Mouse (Mus musculus) urinary bladder, postnatal 36 days (tissue): Measurements from ENCODE around the gene Napsa.

Experiments used
- DNase-seq, 2 experiments: peaks; one replicate each; pipeline ENCODE4 v3.0.0; 2022; ENCODE audit warnings: low spot score in 2 of 2, mixed read lengths in 1 of 2

Gene Napsa

GRCm38 (mm10) chr7:44538756-44539624 is 33.2 kb upstream of the Napsa start:
- no peak for DNase-seq

- DNase-seq = no peak
These were observed 29.6 kb upstream of the Napsa start for GRCm38 (mm10) chr7:44542555-44542954.

- no peak for DNase-seq
These were observed 29.1 kb upstream of the Napsa start for GRCm38 (mm10) chr7:44543071-44543470.

- DNase-seq = no peak
These were observed 25.9 kb upstream of the Napsa start for GRCm38 (mm10) chr7:44546274-44546673.

DNA sequence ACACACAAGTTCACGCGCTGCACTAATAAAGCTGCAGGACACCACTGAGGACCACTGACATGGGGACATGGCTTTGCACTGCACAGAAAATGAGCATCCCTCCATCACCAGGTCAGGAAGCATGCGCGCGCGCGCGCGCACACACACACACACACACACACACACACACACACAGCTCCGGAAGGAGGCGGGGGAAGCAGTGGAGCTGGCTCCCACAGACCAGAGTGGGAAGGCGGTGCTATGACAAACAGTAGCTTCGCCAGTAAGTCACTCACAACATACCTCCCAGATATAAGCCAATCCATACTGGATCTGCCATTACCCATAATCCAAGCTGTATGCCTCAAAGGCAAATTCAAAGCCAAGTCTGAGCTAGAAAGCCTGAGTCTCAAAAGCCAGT is 25.1 kb upstream of the Napsa start:
- no peak for DNase-seq

DNA sequence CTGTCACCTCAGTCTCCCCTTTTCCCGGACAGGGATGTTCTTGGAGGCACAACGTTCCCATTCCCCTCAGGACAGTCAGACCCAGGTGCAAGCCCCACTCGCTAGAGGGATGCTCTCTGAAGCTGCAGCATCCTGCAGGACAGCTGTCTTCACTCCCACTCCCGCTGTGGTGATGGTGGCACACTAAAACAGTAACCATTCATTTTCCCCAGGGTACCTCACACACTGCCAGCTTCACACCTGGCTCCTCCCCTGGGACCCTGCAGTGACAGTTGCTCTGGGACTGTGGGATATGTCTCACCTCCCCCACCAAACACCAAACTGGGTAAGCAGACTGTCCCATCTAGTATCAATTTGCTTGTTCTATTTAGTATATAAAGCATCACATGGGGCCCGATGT is 24.5 kb upstream of the Napsa start:
- DNase-seq = no peak

DNA sequence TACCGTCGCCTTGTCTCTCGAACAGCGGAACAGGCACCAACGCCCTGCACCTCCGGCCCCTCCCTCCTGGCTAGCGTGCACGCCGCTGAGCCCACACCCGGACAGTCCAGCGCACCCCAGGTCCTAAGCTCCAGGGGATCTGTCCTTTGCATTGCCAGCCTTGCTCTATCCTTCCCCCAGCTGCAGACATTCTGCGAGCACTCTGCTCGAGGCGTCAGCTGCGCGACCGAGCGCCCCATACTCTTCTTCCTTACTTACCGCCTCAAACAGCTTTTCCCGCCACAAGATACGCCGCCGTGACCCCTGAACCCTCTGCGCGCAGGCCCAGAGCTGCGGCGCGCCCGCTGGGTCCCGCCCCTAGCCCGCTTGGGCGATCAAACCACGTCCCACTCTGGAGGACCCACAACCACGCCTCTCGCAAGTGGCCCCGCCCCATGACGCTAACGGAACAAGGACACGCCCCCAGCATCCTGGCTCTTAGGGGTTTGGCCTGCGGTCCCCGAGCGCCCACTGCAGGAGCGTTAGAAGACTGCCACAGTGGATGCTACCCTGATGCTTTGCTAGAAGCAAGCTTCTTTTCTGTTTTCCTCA is 23.6 kb upstream of the Napsa start, which contains the start of gene Pold1:
Pold1 (minus strand) TSS at position 353 of the 591 bp plus-strand sequence.
- peak; percentile 100 for DNase-seq

DNA sequence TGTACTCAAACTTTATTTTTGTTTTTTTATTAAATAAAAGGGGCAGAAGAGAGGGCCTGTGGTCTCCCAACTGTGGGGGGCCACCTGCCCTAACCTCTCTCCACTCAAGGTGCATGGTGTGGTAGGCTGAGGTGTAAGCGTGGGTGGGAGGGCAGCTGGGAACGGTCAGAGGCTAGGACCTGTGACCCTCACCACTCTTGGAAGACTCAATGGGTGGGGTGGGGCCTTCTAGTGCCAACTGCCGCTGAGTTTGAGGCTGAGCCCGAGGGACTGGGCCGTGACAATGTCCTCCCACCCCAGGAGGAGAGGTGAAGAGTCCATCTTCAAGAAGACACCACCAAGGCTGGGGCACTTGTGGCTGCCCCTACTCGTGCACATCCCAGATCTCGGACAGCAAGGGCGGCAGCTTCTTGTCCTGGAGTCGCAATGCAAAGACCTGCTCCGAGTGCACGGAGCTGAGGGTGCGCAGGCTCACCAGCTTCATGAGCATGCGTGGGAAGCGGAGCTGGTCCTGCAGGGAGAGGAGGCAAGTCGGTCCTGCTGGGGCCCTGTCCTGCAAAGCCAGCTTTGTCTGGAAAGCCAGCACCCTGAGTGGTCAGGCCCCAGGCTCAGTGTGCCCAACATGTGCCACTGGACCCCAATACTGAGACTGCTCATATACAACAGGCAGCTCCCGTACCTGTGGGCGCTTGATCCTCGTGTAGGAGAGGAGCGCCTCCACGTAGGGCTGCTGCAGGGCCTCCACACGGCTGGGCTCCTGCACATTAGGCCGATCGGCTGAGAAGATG is 22.4 kb upstream of the Napsa start:
- DNase-seq = no peak

DNA sequence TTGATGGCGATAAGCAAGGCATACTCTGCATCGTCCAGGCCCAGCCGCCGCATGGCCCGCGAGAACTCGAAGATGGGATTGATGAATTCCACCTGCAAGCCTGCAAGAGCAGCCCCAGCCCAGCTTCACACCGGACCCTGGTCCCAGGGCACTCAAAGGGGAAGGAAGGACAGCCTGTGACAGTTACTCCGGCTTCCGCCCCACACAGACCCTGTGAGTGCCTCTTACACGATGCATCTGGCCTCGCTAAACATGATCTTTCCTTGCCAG is 21.8 kb upstream of the Napsa start:
- DNase-seq = no peak

DNA sequence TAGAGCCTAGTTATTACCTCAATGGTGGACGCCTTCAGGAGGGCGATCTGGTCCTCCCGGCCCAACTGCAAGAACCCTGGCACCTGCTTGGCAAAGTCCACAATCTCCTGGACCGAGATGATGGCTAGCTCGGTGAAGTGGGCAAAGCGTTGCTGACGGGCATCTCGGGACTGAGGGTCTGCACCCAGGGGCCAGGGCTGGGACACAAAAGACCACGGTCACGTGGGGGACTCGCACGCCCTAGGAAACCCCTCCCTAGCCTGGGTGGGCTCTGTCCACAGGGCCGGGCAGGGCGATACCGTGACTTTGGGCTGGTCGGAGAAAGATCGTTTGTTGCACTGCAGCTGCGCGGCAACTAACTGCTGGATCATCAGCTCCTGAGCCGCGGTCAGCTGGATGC is 20.9 kb upstream of the Napsa start:
- no peak for DNase-seq

DNA sequence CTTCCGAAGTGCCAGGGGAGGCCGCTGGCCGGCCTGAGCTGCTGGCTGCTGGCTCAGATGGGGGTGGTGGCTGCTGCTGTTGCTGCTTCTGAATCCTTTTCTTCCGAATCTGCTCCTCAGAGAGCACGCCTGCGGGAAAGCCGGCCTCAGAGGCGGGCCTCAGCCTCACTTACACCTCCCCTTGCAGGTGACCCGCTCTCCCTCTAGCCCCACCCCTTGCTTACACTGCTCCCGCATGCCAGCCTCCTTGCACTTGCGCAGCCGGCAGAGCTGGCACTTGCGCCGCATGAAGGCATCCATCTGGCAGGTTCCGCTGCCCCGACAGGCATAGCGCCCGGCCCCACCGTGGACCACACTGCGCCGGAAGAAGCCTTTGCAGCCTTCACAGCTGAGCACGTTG is 20.4 kb upstream of the Napsa start:
- no peak for DNase-seq

DNA sequence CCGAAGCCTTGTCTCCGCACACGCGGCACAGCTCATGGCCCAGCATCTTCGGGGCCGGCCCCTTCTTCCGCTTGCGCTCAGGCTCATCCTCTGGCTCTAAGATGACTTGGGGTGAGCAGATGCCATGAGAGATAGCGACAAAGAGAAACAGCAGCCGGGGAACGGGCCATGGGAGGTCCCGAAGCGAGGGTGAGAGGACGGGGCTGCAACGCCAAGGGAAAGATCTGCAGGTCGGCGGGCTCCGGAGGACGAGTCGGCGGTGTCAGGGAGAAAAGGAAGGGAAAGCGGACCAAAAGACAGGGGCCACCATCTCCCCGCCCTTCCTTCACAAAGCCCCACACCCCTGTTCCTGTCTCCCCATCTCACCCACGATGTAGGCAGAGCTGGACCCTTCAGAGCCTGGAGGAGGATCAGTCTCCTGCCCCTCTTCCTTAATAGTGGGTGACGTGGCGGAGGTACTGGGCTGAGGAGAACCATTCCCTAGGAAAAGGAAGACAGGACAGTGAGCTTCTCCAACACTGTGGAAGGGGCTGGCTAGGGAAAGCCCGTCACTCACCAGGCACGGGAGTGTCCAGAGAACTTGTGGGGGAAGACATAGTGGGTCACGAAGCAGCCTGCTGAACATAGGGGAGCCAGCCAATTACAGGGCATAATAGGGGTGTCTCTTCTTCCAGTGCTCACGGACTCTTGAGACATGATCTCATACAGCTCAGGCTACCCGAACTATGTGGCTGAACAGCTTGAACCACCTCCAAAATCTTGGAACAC is 19.9 kb upstream of the Napsa start:
- no peak for DNase-seq

GRCm38 (mm10) chr7:44553196-44553764 is 18.9 kb upstream of the Napsa start:
- DNase-seq = peak; percentile 57 to 76

DNA sequence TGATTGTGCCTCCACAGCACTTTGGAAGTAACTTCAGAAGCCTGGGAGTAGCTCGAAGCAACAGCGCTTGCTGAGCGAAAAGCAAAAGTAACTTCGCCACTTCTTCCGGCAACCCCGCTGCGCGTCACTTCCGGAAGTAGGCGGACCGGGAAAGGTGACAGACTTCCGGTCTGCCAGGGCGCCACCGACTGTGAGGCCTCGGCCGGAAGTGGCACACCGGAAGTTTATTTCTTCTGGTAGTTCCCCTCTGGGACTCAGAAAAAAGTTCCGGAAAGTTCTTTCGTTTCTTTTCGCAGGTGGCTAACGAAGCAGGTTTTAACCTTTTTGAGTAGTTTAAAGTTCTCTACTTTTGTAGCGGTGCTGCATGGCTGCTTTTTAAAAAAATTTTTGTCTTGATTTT is 18.4 kb upstream of the Napsa start, which contains the start of gene Nr1h2:
Nr1h2 (minus strand) TSS at position 126 of the 400 bp plus-strand sequence.
- peak; percentile 95 to 97 for DNase-seq

GRCm38 (mm10) chr7:44557629-44558028 is 14.6 kb upstream of the Napsa start:
- no peak for DNase-seq

- DNase-seq = peak; percentile 58 to 76
These were observed 11.5 kb upstream of the Napsa start for GRCm38 (mm10) chr7:44560435-44561400.

DNA sequence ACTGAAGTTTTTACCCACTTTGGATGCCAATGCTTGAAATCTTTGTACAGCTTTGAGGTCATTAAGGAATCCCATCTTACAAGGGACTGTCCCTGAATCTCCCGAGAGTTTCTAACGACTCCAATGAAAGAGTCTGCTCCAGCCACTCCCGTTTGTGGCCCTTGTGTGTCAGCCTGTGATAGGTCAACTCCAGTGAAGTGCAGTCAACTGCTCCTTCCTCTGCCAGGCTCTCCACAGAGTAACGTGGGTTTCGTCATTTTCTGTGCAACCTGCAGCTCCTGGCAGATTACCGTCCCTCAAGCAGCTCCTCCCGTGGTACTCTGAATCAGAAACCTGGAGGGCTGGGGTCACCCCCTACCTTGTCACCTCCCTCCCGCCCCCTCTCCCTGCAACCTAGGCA is 8.9 kb upstream of the Napsa start:
- no peak for DNase-seq

DNA sequence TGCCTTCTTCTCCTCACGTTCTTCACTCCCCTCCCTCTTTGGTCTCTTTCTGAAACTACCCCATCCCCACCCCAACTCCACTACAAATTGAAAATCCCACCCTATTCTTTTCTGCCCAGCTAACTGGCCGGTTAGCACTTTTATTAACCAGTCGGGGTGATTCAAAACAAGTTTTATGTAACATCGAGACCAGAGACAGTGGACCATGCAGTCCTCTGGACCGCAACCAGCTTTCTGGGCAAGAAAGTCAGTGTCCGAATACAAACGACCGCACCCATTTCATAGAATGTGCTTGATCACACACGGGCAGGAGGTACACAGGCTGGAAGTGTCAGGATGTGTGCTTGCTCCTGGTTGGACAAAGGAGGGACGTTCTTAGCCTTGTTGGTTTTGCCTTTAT is 7.7 kb upstream of the Napsa start:
- DNase-seq = no peak

DNA sequence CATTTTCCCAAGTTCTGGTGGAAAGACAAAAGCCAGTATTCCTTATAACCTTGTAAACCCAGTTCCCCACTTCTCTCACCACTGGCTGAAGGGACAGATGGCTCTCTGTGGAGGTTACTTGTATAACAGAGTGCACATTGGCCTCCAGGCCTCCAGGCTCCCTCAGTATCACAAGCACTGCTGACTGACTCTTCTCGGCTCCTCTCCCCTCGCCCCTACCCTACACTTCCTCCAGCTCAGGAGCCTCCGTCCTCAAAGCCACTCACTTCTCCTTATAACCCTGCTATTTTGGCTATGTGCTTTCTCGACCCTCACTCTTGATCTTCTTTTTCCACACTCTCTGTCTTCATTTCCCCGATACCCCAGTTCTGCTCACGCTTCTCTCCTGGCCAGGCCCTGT is 6.8 kb upstream of the Napsa start:
- DNase-seq = no peak

DNA sequence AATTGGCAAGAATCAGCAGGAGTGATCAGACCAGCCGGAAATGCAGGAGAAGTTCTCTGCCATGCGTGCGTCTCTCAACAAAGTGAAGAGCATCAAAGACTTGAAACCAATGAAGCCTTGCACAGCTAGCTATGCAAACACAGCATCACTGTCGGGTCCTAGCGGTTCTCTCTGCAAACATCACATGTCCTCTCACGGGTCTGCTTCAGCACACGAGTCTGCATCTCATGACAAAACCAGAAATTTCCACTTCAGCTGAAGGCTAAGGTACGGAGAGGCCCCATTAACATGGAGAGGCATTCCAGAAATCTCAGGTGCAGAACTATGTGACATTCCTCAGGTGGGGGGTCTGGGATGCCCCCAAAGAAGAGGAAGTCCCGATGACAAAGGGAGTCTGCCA is 3.4 kb upstream of the Napsa start:
- no peak for DNase-seq
